Mouse (Mus musculus) CH12.LX (cell line): ENCODE measurements around the gene Ezr. TPM values are rescaled to one million over a fixed set of nuclear protein-coding genes. Genes with fewer than 3 reads are reported as not detected.

Experiments used
- DNase-seq: peaks from one replicate; pipeline ENCODE4 v3.0.0-alpha.2; 2013; ENCODE audit errors: extremely low read depth
- H3K27ac ChIP-seq: 2 replicates; pipeline ENCODE4 v1.5.1; 2012; ENCODE audit warnings: low read depth, mild to moderate bottlenecking, control low read depth, moderate library complexity; ENCODE audit not compliant: insufficient read depth
- H3K27me3 ChIP-seq: replicated peaks from 2 replicates; pipeline ENCODE3; 2012; ENCODE audit warnings: inconsistent platforms
- H3K36me3 ChIP-seq, 2 experiments: replicated peaks in 1 of 2; 2 replicates each; pipeline versions ENCODE3 to v1.6.1; 2012; ENCODE audit warnings: inconsistent platforms in 1 of 2, low read length in 1 of 2, mild to moderate bottlenecking in 1 of 2, mixed read lengths in 1 of 2, moderate library complexity in 1 of 2; ENCODE audit not compliant: control insufficient read depth in 1 of 2, insufficient read depth in 1 of 2
- H3K4me1 ChIP-seq, 2 experiments: 2 replicates each; pipeline ENCODE4 v1.6.1; 2012; ENCODE audit warnings: inconsistent platforms in 1 of 2, moderate library complexity in 1 of 2; ENCODE audit not compliant: insufficient read depth in 2 of 2, control insufficient read depth in 1 of 2
- H3K4me2 ChIP-seq: 2 replicates; pipeline ENCODE4 v1.6.1; 2012; ENCODE audit warnings: low read depth, mild to moderate bottlenecking, control low read depth; ENCODE audit not compliant: poor library complexity, insufficient read depth, severe bottlenecking
- H3K4me3 ChIP-seq, 3 experiments: fragments of 150-350 bp in 1 of 3; sonication (generic) in 1 of 3; replicated peaks in 1 of 3; 2 replicates each; pipeline versions ENCODE3 to v1.5.1; 2011 to 2012; ENCODE audit warnings: low read depth in 2 of 3, low read length in 2 of 3, mild to moderate bottlenecking in 2 of 3, moderate library complexity in 2 of 3, control low read depth in 1 of 3, improper control_type of control experiment in 1 of 3, inconsistent platforms in 1 of 3, mixed read lengths in 1 of 3; ENCODE audit not compliant: poor library complexity in 1 of 3
- H3K79me2 ChIP-seq: replicated peaks from 2 replicates; pipeline ENCODE4 v1.6.1; 2012; ENCODE audit warnings: mild to moderate bottlenecking, moderate library complexity; ENCODE audit not compliant: control insufficient read depth, poor library complexity, insufficient read depth, severe bottlenecking; ENCODE audit errors: extremely low read depth
- H3K9ac ChIP-seq: 2 replicates; pipeline ENCODE4 v1.6.1; 2012; ENCODE audit warnings: low read depth, mild to moderate bottlenecking, control low read depth, moderate library complexity; ENCODE audit not compliant: insufficient read depth
- H3K9me3 ChIP-seq: replicated peaks from 2 replicates; pipeline ENCODE3; 2012; ENCODE audit warnings: low read length, inconsistent platforms, mixed read lengths
- BHLHE40 ChIP-seq: IDR thresholded peaks from 2 replicates; pipeline ENCODE4 v1.6.1; 2011; ENCODE audit warnings: mild to moderate bottlenecking, low read depth, low read length, improper control_type of control experiment
- CHD1 ChIP-seq: IDR thresholded peaks from 2 replicates; pipeline ENCODE4 v1.6.1; 2012; ENCODE audit warnings: low read depth, low read length, improper control_type of control experiment, inconsistent platforms
- CHD2 ChIP-seq: IDR thresholded peaks from 2 replicates; pipeline ENCODE4 v1.6.1; 2011; ENCODE audit warnings: low read length, improper control_type of control experiment
- CTCF ChIP-seq, 2 experiments: IDR thresholded peaks in 1 of 2; conservative IDR thresholded peaks in 1 of 2; 2 replicates each; pipeline ENCODE4 v1.5.1; 2011 to 2012; ENCODE audit warnings: low read depth in 2 of 2, low read length in 2 of 2, improper control_type of control experiment in 1 of 2, inconsistent platforms in 1 of 2, mild to moderate bottlenecking in 1 of 2, moderate library complexity in 1 of 2
- ELF1 ChIP-seq: IDR thresholded peaks from 2 replicates; pipeline ENCODE4 v1.6.1; 2014; ENCODE audit warnings: low read depth, mild to moderate bottlenecking, inconsistent platforms, low read length, improper control_type of control experiment
- EP300 ChIP-seq: IDR thresholded peaks from 2 replicates; pipeline ENCODE4 v1.6.1; 2011; ENCODE audit warnings: low read length, improper control_type of control experiment
- ETS1 ChIP-seq: conservative IDR thresholded peaks from 2 replicates; pipeline ENCODE4 v1.6.1; 2012; ENCODE audit warnings: low read depth, mild to moderate bottlenecking, inconsistent platforms, low read length, improper control_type of control experiment, moderate library complexity
- IRF4 ChIP-seq: IDR thresholded peaks from 2 replicates; pipeline ENCODE4 v1.6.1; 2014; ENCODE audit warnings: low read depth, mild to moderate bottlenecking, inconsistent platforms, low read length, improper control_type of control experiment
- JUND ChIP-seq: conservative IDR thresholded peaks from 2 replicates; pipeline ENCODE4 v1.6.1; 2011; ENCODE audit warnings: low read depth, low read length, improper control_type of control experiment
- MAFK ChIP-seq: IDR thresholded peaks from 2 replicates; pipeline ENCODE4 v1.6.1; 2011; ENCODE audit warnings: low read length, improper control_type of control experiment; ENCODE audit not compliant: insufficient replicate concordance
- MAX ChIP-seq: IDR thresholded peaks from 2 replicates; pipeline ENCODE4 v1.6.1; 2011; ENCODE audit warnings: low read length, improper control_type of control experiment
- MEF2A ChIP-seq: IDR thresholded peaks from 2 replicates; pipeline ENCODE4 v1.6.1; 2014; ENCODE audit warnings: low read depth, mild to moderate bottlenecking, inconsistent platforms, low read length, improper control_type of control experiment, borderline replicate concordance
- MXI1 ChIP-seq: IDR thresholded peaks from 2 replicates; pipeline ENCODE4 v1.6.1; 2011; ENCODE audit warnings: mild to moderate bottlenecking, low read depth, low read length, improper control_type of control experiment
- MYC ChIP-seq: IDR thresholded peaks from 2 replicates; pipeline ENCODE4 v1.6.1; 2011; ENCODE audit warnings: low read depth, mild to moderate bottlenecking, improper control_type of control experiment, low read length
- NRF1 ChIP-seq: IDR thresholded peaks from 2 replicates; pipeline ENCODE4 v1.6.1; 2014; ENCODE audit warnings: low read depth, mild to moderate bottlenecking, inconsistent platforms, low read length, improper control_type of control experiment, moderate library complexity
- POLR2A ChIP-seq: IDR thresholded peaks from 2 replicates; pipeline ENCODE4 v1.6.1; 2011; ENCODE audit warnings: low read depth, mild to moderate bottlenecking, improper control_type of control experiment, low read length
- RAD21 ChIP-seq: IDR thresholded peaks from 2 replicates; pipeline ENCODE4 v1.6.1; 2011; ENCODE audit warnings: low read depth, mild to moderate bottlenecking, low read length, improper control_type of control experiment, moderate library complexity
- SIN3A ChIP-seq: IDR thresholded peaks from 2 replicates; pipeline ENCODE4 v1.6.1; 2012; ENCODE audit warnings: low read length, improper control_type of control experiment, inconsistent platforms
- SMC3 ChIP-seq: IDR thresholded peaks from 2 replicates; pipeline ENCODE4 v1.6.1; 2011; ENCODE audit warnings: low read depth, low read length, improper control_type of control experiment
- TCF12 ChIP-seq: IDR thresholded peaks from 2 replicates; pipeline ENCODE4 v1.6.1; 2014; ENCODE audit warnings: low read depth, mild to moderate bottlenecking, inconsistent platforms, low read length, improper control_type of control experiment
- UBTF ChIP-seq: IDR thresholded peaks from 2 replicates; pipeline ENCODE4 v1.6.1; 2012; ENCODE audit warnings: low read depth, mild to moderate bottlenecking, inconsistent platforms, low read length, improper control_type of control experiment, moderate library complexity
- USF1 ChIP-seq: IDR thresholded peaks from 2 replicates; pipeline ENCODE4 v1.6.1; 2014; ENCODE audit warnings: low read depth, mild to moderate bottlenecking, inconsistent platforms, low read length, improper control_type of control experiment
- USF2 ChIP-seq: conservative IDR thresholded peaks from 2 replicates; pipeline ENCODE4 v1.6.1; 2011; ENCODE audit warnings: low read depth, low read length, improper control_type of control experiment
- ZC3H11A ChIP-seq: IDR thresholded peaks from 2 replicates; pipeline ENCODE4 v1.6.1; 2012; ENCODE audit warnings: low read depth, mild to moderate bottlenecking, inconsistent platforms, low read length, improper control_type of control experiment
- ZMIZ1 ChIP-seq: IDR thresholded peaks from 2 replicates; pipeline ENCODE4 v1.6.1; 2012; ENCODE audit warnings: low read depth, mild to moderate bottlenecking, inconsistent platforms, low read length, improper control_type of control experiment
- ZNF384 ChIP-seq: IDR thresholded peaks from 2 replicates; pipeline ENCODE4 v1.6.1; 2012; ENCODE audit warnings: low read depth, low read length, improper control_type of control experiment, inconsistent platforms
- dilution Hi-C: fragments of 300-500 bp; cut with MboI; formaldehyde crosslinking; loops from 2 replicates; pipeline ENCODE4 v1.14.3; 2020; ENCODE audit warnings: low sequenced_read_pairs; ENCODE audit not compliant: extremely low pct_unique_long_range_greater_than_20kb, extremely low pct_ligation_motif_present
- in situ Hi-C: fragments of 300-500 bp; cut with MboI; formaldehyde crosslinking; loops from 3 replicates; pipeline ENCODE4 v1.14.3; 2019; ENCODE audit warnings: low sequenced_read_pairs, low pct_ligation_motif_present, low pct_unique_long_range_greater_than_20kb, mixed read lengths
- polyA plus RNA-seq: library from polyadenylated mRNA; unstranded; fragments of >175 nt; gene quantifications from 2 replicates; pipeline ENCODE4 v1.2.1, GENCODE M21; 2012; ENCODE audit warnings: low read depth; ENCODE audit not compliant: insufficient read length
- total RNA-seq, 2 experiments: library from RNA; depleted of rRNA; stranded (reverse); fragments of 300-350 nt in 1 of 2; fragments of >200 nt in 1 of 2; gene quantifications; 2 replicates each; pipeline ENCODE4 v1.2.3; 2012 to 2014

Gene Ezr
- total and polyA plus RNA-seq, 3 experiments = 107 to 207 (median 123) TPM

- no peak; the same call in 1 of the 2 replicates for TF ChIP-seq RAD21
- TF ChIP-seq JUND = no peak
- peak; percentile 75; the same call in 1 of the 2 replicates for TF ChIP-seq MEF2A
- no peak for TF ChIP-seq ZC3H11A
- TF ChIP-seq IRF4 = no peak
- TF ChIP-seq, all 38 proteins: peak for 8
Observed at GRCm38 (mm10) chr17:6830004-6830592, 47.5 kb upstream of the Ezr start (continued).

- H3K79me2 ChIP-seq = no peaks in the 10 kb centered on the region
- H3K27me3 ChIP-seq = no peaks in the 10 kb centered on the region
- H3K36me3 ChIP-seq = no peaks in the 10 kb centered on the region
- dilution Hi-C loops (no loop called here), in situ Hi-C loops (loop anchor here (5.0 kb wide), 1 partner anchor 36 kb away; no protein-coding TSS in a partner anchor)
- no peak for TF ChIP-seq NRF1
- no peak for TF ChIP-seq USF1
- TF ChIP-seq BHLHE40 = no peak
- TF ChIP-seq MAFK = no peak
- TF ChIP-seq SMC3 = peak; percentile 28
- TF ChIP-seq ZNF384 = no peak
- TF ChIP-seq EP300 = peak; percentile 40
- peak; percentile 33; the same call in 1 of the 2 replicates for TF ChIP-seq ELF1
- 0 out of 2 replicates have a peak, but pooled peaks have one; percentile 28 for TF ChIP-seq MEF2A
- no peak for TF ChIP-seq ZMIZ1
- peak; percentile 13 for TF ChIP-seq RAD21
- peak; percentile 3; the same call in 1 of the 2 replicates for TF ChIP-seq MXI1
- no peak for TF ChIP-seq POLR2A
- TF ChIP-seq USF2 = no peak
- TF ChIP-seq TCF12 = peak; percentile 42; the same call in 1 of the 2 replicates
- TF ChIP-seq CHD1 = peak; percentile 69; the same call in 1 of the 2 replicates
- TF ChIP-seq CHD2 = no peak
- 0 out of 2 replicates have a peak, but pooled peaks have one; percentile 7 for TF ChIP-seq ETS1
- TF ChIP-seq JUND = 0 out of 2 replicates have a peak, but pooled peaks have one; percentile 33
- TF ChIP-seq MYC = peak; percentile 82
- TF ChIP-seq MAX = peak; percentile 63; the same call in 1 of the 2 replicates
- TF ChIP-seq SIN3A = peak; percentile 5; the same call in 1 of the 2 replicates
- TF ChIP-seq CTCF (conservative IDR thresholded peaks at IDR 0.05 in 1 of 2, IDR thresholded peaks at IDR 0.05 in 1 of 2; ENCODE audit: low read depth in 2 of 2, low read length in 2 of 2) = peak in 1 of 2 experiments; percentile 36; a peak in 2 of 4 replicates
- TF ChIP-seq UBTF = no peak
- H3K27ac ChIP-seq = peak overlapping the region; percentile 100
- H3K9me3 ChIP-seq = peaks cover 1% of the 10 kb centered on the region
- peak overlapping the region; percentile 43 to 83 (median 62) for H3K4me3 ChIP-seq
- H3K4me2 ChIP-seq = peak overlapping the region; percentile 50
- H3K4me1 ChIP-seq = peaks cover 16 to 53% of the 10 kb centered on the region in 2 experiments
- peak overlapping the region; percentile 84 for H3K9ac ChIP-seq
- peak; percentile 68 for DNase-seq
Observed at GRCm38 (mm10) chr17:6828531-6829150, 46.1 kb upstream of the Ezr start.
